Mouse (Mus musculus) Patski (cell line): ENCODE results near the gene Sigirr. TPM values are rescaled to one million over a fixed set of nuclear protein-coding genes. Genes with fewer than 3 reads are reported as not detected.

Source experiments
- ATAC-seq: fragments of 100-300 bp; one replicate; pipeline ENCODE4 v1.8.0; 2021
- CTCF ChIA-PET: fragments of 350-600 bp; sonication (Branson Sonifier 250); formaldehyde crosslinking; loops from one replicate; lab custom pipeline; 2022; ENCODE audit warnings: inconsistent platforms; lab: Charles Lee
- POLR2A ChIA-PET: fragments of 350-600 bp; sonication (Branson Sonifier 250); formaldehyde crosslinking; loops from one replicate; lab custom pipeline; 2022; ENCODE audit warnings: antibody characterized with exemption, inconsistent platforms; lab: Charles Lee
- DNase-seq: peaks from one replicate; pipeline ENCODE4 v3.0.0-alpha.2; 2011; ENCODE audit warnings: low read depth, low spot score
- H3K27me3 ChIP-seq: fragments of 371-371 bp; one replicate; pipeline ENCODE4 v1.5.1; 2021
- CTCF ChIP-seq: fragments of 100-300 bp; IDR thresholded peaks from one replicate; pipeline ENCODE4 v1.5.1; 2021
- in situ Hi-C: fragments of 300-500 bp; cut with MboI; formaldehyde crosslinking; loops from 3 replicates; pipeline ENCODE4 v1.11.1; 2018; ENCODE audit warnings: low pct_unique_long_range_greater_than_20kb, mixed read lengths
- polyA plus RNA-seq: library from polyadenylated mRNA; unstranded; gene quantifications from one replicate; pipeline ENCODE4 v1.2.3, GENCODE M21; 2021

Gene Sigirr
- polyA plus RNA-seq, 1 experiment from 2014 or later, result 7.6 TPM

DNA sequence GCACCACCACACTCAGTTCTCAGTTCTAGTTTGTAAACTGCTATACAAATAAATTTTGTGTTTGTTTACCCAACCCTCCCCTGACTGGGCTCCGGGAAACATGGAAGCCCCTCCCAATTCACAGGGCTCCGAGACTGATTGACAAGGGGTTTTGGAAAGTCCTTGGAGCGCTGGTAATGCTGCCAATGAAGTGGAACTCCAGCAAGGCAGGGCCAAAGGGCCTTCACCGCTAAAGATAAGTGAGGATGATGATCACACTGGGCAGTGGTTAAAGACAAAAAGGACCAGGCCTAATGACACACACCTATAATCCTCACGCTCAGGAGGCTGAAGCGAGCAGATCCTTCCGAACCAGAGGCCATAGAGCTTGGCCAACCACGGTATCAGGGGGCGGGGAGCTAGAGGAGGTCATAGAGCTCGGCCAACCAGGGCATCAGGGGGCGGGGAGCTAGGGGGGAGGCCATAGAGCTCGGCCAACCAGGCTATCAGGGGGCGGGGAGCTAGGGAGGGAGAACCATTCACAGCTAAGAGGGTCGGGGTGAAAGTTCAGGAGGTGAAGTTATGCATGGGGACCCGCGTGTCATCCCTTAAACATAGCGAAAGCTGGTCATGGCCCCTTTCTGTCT lies 49.2 kb downstream of the Sigirr start:
- no peak for TF ChIP-seq CTCF
- no peak for ATAC-seq
- in situ Hi-C loops, result loop anchor here (5.0 to 10.0 kb wide), 2 partner anchors 94 to 124 kb away; partner anchors contain the start of genes Gm45717, Ifitm2 and Rnh1
- ChIA-PET CTCF (interaction anchor here (1.4 to 4.7 kb wide), 2 partner anchors 92 to 125 kb away, joined by 4 to 19 read pairs; no protein-coding TSS in a partner anchor), POLR2A (no interaction called here)
- DNase-seq, result no peak
- no peaks in the 10 kb centered on the region for H3K27me3 ChIP-seq

DNA sequence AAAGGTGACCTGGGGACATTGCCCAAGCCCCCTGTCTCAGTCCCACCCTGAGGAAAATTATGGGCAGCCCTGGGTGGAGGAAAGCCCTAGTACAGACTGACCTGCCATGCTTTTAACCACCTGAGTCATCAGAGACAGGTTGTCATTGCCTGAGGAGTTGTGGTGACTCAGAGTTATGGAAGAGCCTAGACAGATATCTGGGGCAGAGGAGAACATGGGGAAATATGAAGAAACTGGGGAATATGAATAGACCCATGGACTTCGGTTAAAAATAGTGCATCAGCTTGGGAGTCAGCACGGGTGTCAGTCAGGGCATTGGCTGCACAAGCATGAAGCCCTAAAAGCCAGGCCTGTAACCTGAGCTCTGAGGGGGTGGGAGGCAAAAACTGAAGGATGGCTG lies 51.0 kb downstream of the Sigirr start:
- no peak for TF ChIP-seq CTCF
- in situ Hi-C loops, result loop anchor here (5.0 kb wide), 1 partner anchor 37 kb away; the partner anchor contains the start of gene Ifitm3
- no peaks in the 10 kb centered on the region for H3K27me3 ChIP-seq
- ChIA-PET CTCF (interaction anchor here (0.9 to 3.5 kb wide), 15 partner anchors 11 to 140 kb away, joined by 3 to 37 read pairs (median 5); partner anchors contain the start of genes B4galnt4, Ifitm2 and Pgghg), POLR2A (interaction anchor here (0.6 to 1.5 kb wide), 3 partner anchors 11 to 144 kb away, joined by 3 to 4 read pairs (median 4); no protein-coding TSS in a partner anchor)
- ATAC-seq (no peak), DNase-seq (no peak)

DNA sequence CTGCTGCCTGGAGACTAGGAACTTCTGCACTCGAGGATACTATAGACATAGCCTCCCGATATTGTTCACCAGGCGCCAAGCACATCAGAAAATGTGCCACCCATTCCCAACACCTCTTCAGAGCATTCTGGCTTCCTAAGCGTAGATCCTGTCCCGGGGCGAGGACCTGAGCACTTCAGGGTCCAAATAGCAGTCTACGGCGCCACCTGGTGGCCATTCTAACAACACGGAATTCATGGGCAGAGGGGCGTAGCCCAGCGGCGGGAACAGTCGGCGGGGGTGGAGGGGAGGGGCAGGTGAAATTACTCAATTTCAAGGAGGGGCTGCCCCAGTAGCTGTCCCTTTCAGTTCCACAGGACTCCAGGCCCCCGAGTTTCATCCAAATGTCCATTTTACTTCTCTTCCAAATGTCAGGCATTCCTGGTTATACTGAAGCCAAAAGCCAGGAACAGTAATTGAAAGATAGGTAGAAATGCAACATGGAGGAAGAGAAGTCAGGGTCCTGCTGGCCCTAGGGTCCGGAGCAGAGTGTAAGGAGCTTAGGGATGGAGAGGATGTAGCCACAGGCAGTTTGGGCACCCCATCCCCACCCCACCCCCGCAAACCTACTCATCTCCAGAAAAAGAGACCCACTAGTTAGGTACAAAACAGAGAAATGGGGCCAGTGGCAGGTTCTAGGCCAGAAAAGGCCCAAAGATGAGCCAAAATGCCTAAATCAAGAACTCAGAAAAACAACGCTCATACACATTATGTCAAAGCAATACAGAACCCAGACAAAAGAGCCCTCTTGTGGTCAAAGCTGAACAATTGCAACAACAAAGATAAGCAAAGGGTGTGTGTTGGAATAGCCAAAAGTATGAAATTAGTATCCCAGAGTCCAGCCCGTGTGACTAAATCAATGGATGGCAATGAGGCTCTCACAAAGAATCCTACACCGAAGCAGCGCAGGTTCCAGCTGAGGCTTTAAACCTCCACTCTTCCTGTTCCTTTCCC lies 51.9 kb downstream of the Sigirr start:
- CTCF ChIA-PET, result interaction anchor here (0.7 to 3.5 kb wide), 22 partner anchors 9 to 139 kb away, joined by 3 to 37 read pairs (median 4); partner anchors contain the start of genes B4galnt4, Ifitm2 and Pgghg

DNA sequence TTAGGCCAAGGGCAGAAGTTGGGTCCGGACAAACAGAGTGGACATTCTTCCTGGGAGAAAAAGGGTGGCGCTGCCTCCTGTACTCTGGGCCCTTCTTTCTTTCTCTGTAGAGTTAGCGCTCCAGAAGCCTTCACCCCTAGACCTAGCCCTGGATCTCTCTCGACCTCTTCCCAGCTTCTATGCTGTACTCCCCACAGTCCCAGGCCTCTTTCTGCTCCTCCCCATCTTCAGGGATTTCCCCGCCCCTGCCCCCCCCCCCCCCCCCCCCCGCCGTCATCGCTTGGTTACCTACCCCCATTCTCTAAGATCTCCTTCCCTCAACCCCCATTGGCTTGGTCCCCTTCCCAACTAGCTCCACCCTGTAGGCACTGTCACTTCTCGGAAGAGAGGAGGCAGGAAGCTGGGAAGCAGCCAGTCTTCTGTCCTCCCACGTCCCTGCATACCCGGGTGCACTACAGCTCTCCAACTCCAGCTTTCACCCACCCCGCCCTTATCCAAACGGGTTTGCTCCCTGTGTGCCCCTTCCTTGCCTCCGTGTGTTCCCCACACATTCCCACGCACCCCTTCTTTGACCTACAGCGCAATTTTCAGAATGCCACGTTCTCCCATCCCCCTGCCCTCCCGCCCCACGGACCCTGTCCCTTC lies 52.7 kb downstream of the Sigirr start:
- in situ Hi-C loops, result loop anchor here (5.0 kb wide), 1 partner anchor 35 kb away; the partner anchor contains the start of gene Ifitm3
- DNase-seq, result no peak
- POLR2A ChIA-PET, result interaction anchor here (1.4 to 1.5 kb wide), 2 partner anchors 39 to 90 kb away, joined by 4 read pairs; no protein-coding TSS in a partner anchor
- peak; percentile 65 for ATAC-seq
- H3K27me3 ChIP-seq, result no peaks in the 10 kb centered on the region
- no peak for TF ChIP-seq CTCF
- CTCF ChIA-PET, result interaction anchor here (0.7 to 3.5 kb wide), 10 partner anchors 8 to 139 kb away, joined by 3 to 37 read pairs (median 3); no protein-coding TSS in a partner anchor

More for the DNA sequence above, 51.9 kb downstream of the Sigirr start:
- POLR2A ChIA-PET, result interaction anchor here (0.6 to 1.5 kb wide), 5 partner anchors 12 to 145 kb away, joined by 3 to 4 read pairs (median 4); no protein-coding TSS in a partner anchor
- ATAC-seq, result peak; percentile 82
- no peak for DNase-seq
- in situ Hi-C loops, result loop anchor here (5.0 kb wide), 1 partner anchor 36 kb away; the partner anchor contains the start of gene Ifitm3
- H3K27me3 ChIP-seq, result no peaks in the 10 kb centered on the region
- TF ChIP-seq CTCF, result peak; percentile 86

DNA sequence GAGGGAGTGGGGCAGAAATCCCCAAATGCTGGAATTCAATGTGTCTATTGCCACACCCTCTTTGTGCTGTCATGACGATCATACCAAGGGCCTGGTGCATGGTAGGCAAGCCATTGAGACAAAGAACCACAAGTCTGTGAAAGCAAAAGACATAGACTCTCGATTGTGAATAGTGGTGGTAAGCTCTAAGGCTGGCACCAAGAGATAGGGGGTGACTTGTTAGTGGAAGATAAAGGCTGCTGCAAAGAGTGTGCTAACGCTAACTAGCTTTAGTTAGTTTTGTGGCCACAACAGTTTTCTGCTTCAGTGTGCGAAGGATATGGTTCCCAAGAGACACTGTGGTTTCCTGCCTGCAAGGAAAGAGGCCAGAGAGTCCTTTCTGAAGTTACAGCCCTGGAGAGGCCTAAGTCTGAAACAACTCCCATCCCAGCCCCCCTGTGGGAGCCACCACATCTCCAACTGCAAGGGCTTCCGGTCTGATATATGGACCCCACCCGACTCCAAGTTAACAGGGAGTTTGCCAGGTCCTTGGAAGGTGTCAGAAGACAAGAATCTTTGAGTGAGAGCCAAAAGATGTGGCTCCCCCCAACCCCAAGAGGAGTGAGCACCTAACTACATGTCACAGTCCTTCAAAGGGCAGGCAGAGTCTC lies 53.3 kb downstream of the Sigirr start:
- CTCF ChIA-PET, result interaction anchor here (0.7 to 3.5 kb wide), 9 partner anchors 23 to 138 kb away, joined by 3 to 37 read pairs (median 3); no protein-coding TSS in a partner anchor
- ATAC-seq (peak; percentile 1), DNase-seq (no peak)
- no peaks in the 10 kb centered on the region for H3K27me3 ChIP-seq
- TF ChIP-seq CTCF, result no peak
- POLR2A ChIA-PET, result no interaction called here
- in situ Hi-C loops, result loop anchor here (5.0 kb wide), 1 partner anchor 35 kb away; the partner anchor contains the start of gene Ifitm3

DNA sequence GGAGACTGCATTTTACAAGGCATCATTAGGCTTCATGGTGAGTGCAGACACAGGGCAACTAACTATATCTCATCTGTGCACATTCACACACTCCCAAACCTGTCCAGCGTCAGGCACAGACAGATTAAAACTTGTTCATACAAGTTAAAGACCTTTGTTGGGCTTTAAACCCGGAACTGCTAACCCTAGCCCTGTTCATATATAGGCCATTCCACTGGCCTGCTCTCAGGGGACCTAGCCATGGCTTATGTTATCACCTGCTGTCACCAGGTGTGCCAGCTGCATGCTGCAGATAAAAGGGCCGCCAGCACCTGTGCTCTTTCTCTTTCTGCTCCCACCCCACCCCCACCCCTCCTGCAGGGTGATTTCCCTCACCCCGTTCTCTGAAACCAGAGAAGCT lies 57.8 kb downstream of the Sigirr start:
- CTCF ChIA-PET, result interaction anchor here (1.2 kb wide), 1 partner anchor 34 kb away, joined by 4 read pairs; no protein-coding TSS in a partner anchor

DNA sequence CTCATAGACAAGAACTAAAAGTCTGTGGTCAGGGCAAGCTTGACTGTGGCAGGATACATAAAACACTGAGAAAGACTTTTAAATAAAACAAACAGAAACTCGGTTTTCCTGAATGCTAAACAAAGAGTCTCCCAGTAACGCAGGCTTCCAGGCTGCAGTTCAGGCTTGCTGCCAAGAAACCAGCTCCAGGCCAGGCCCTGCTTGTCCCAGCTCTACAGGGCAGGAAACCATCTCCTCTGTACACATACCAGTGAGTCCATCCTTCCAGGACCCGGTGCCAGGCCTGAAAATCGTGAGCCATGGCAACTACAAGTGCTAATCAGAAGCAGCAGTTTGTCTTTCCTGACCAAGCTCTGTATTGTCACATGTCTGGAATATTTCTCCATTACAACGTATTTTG lies 58.7 kb downstream of the Sigirr start:
- no peaks in the 10 kb centered on the region for H3K27me3 ChIP-seq
- DNase-seq (peak; percentile 66), ATAC-seq (peak; percentile 84)
- no peak for TF ChIP-seq CTCF
- in situ Hi-C loops, result no loop called here
- ChIA-PET POLR2A (no interaction called here), CTCF (interaction anchor here (0.8 to 1.2 kb wide), 2 partner anchors 33 to 100 kb away, joined by 4 read pairs; partner anchors contain the start of gene Pgghg)

More for the DNA sequence above, 57.8 kb downstream of the Sigirr start:
- POLR2A ChIA-PET, result no interaction called here
- ATAC-seq (no peak), DNase-seq (no peak)
- H3K27me3 ChIP-seq, result no peaks in the 10 kb centered on the region
- TF ChIP-seq CTCF, result no peak
- in situ Hi-C loops, result no loop called here

Other genes starting within 250 kb of the Sigirr start
- not detected for gene Gm45785, start 244.2 kb downstream of the Sigirr start, polyA plus RNA-seq
- 67.0 TPM for gene Ric8a, start 243.6 kb downstream of the Sigirr start, polyA plus RNA-seq
- gene Bet1l, start 243.0 kb downstream of the Sigirr start, polyA plus RNA-seq, result 28.0 TPM
- gene Psmd13, start 218.6 kb downstream of the Sigirr start, polyA plus RNA-seq, result 148 TPM
- gene Sirt3, start 218.3 kb downstream of the Sigirr start, polyA plus RNA-seq, result 48.3 TPM
- gene Cox8b, start 200.1 kb downstream of the Sigirr start, polyA plus RNA-seq, result not detected
- not detected for gene Nlrp6, start 179.7 kb downstream of the Sigirr start, polyA plus RNA-seq
- gene Pgghg, start 159.2 kb downstream of the Sigirr start, polyA plus RNA-seq, result 18.3 TPM
- 0.30 TPM for gene Ifitm5, start 150.3 kb downstream of the Sigirr start, polyA plus RNA-seq
- 0.50 TPM for gene Gm45717, start 144.6 kb downstream of the Sigirr start, polyA plus RNA-seq
- 257 TPM for gene Ifitm2, start 144.6 kb downstream of the Sigirr start, polyA plus RNA-seq
- gene Ifitm1, start 133.4 kb downstream of the Sigirr start, polyA plus RNA-seq, result 0.22 TPM
- gene Ifitm3, start 89.8 kb downstream of the Sigirr start, polyA plus RNA-seq, result 8.6 TPM
- gene Ifitm6, start 82.6 kb downstream of the Sigirr start, polyA plus RNA-seq, result 0.21 TPM
- not detected for gene Gm17387, start 71.4 kb downstream of the Sigirr start, polyA plus RNA-seq
- 2.2 TPM for gene B4galnt4, start 39.5 kb downstream of the Sigirr start, polyA plus RNA-seq
- gene Pkp3, start 22.4 kb downstream of the Sigirr start, polyA plus RNA-seq, result 2.2 TPM
- gene Ano9, start 17.2 kb upstream of the Sigirr start, polyA plus RNA-seq, result 0.09 TPM
- 96.0 TPM for gene Ptdss2, start 21.8 kb upstream of the Sigirr start, polyA plus RNA-seq
- gene Rnh1, start 72.3 kb upstream of the Sigirr start, polyA plus RNA-seq, result 292 TPM
- gene Hras, start 93.4 kb upstream of the Sigirr start, polyA plus RNA-seq, result 80.1 TPM
- 13.7 TPM for gene Lrrc56, start 93.6 kb upstream of the Sigirr start, polyA plus RNA-seq
- 4.5 TPM for gene Lmntd2, start 113.5 kb upstream of the Sigirr start, polyA plus RNA-seq
- 48.3 TPM for gene Rassf7, start 115.3 kb upstream of the Sigirr start, polyA plus RNA-seq
- gene Phrf1, start 128.2 kb upstream of the Sigirr start, polyA plus RNA-seq, result 68.6 TPM
- gene Irf7, start 165.9 kb upstream of the Sigirr start, polyA plus RNA-seq, result 10.5 TPM
- gene Cdhr5, start 176.2 kb upstream of the Sigirr start, polyA plus RNA-seq, result not detected
- gene Sct, start 178.6 kb upstream of the Sigirr start, polyA plus RNA-seq, result not detected
- gene Drd4, start 191.4 kb upstream of the Sigirr start, polyA plus RNA-seq, result not detected
- 62.1 TPM for gene Deaf1, start 227.1 kb upstream of the Sigirr start, polyA plus RNA-seq
- gene Tmem80, start 227.2 kb upstream of the Sigirr start, polyA plus RNA-seq, result 34.0 TPM
- 114 TPM for gene Eps8l2, start 238.3 kb upstream of the Sigirr start, polyA plus RNA-seq